Mouse (Mus musculus) ES-Bruce4 (cell line): Measurements from ENCODE around the gene Gm20503. TPM values are rescaled to one million over a fixed set of nuclear protein-coding genes. Genes with fewer than 3 reads are reported as not detected.
A peak's percentile ranks its signal among the peaks of the same experiment; 100 is the strongest.

Experiments
- H3K27ac ChIP-seq: 2 replicates; pipeline ENCODE4 v1.5.1; 2012; ENCODE audit warnings: low read length, inconsistent platforms; ENCODE audit not compliant: insufficient read depth
- H3K27me3 ChIP-seq: 2 replicates; pipeline ENCODE4 v1.6.1; 2012; ENCODE audit warnings: mild to moderate bottlenecking, low read length, inconsistent platforms; ENCODE audit not compliant: control insufficient read depth, poor library complexity, insufficient read depth, severe bottlenecking
- H3K36me3 ChIP-seq: 2 replicates; pipeline ENCODE4 v1.6.1; 2012; ENCODE audit warnings: inconsistent platforms, mild to moderate bottlenecking, low read length, moderate library complexity; ENCODE audit not compliant: control insufficient read depth, poor library complexity, insufficient read depth, severe bottlenecking
- H3K4me1 ChIP-seq: one replicate; pipeline ENCODE4 v1.8.1; 2011; ENCODE audit warnings: low read length; ENCODE audit not compliant: control insufficient read depth, insufficient read depth
- H3K4me3 ChIP-seq: 2 replicates; pipeline ENCODE4 v1.5.1; 2011; ENCODE audit warnings: low read depth, mild to moderate bottlenecking, low read length
- H3K9ac ChIP-seq: 2 replicates; pipeline ENCODE4 v1.6.1; 2012; ENCODE audit warnings: low read depth, mild to moderate bottlenecking, inconsistent platforms; ENCODE audit not compliant: poor library complexity, severe bottlenecking
- H3K9me3 ChIP-seq: replicated peaks from 2 replicates; pipeline ENCODE4 v1.6.1; 2012; ENCODE audit warnings: mild to moderate bottlenecking, low read length, inconsistent platforms; ENCODE audit not compliant: control insufficient read depth, poor library complexity, insufficient read depth, severe bottlenecking
- CTCF ChIP-seq: IDR thresholded peaks from one replicate; pipeline ENCODE4 v1.8.1; 2011; ENCODE audit warnings: low read depth, low read length
- EP300 ChIP-seq: IDR thresholded peaks from 2 replicates; pipeline ENCODE4 v1.6.1; 2011; ENCODE audit warnings: low read depth, low read length; ENCODE audit not compliant: insufficient read depth
- POLR2A ChIP-seq: IDR thresholded peaks from one replicate; pipeline ENCODE4 v1.8.1; 2011; ENCODE audit warnings: low read length; ENCODE audit not compliant: insufficient read depth
- polyA plus RNA-seq: library from polyadenylated mRNA; stranded (reverse); fragments of >200 nt; gene quantifications from 2 replicates; pipeline ENCODE4 v1.2.4, GENCODE M21; 2011; ENCODE audit warnings: low read depth; ENCODE audit not compliant: missing spikeins, insufficient read depth, insufficient read length

Gm20503 gene
- polyA plus RNA-seq, 1 experiment = not detected

GRCm38 (mm10) chr4:58999686-59000085 lies 3.3 kb upstream of the Gm20503 start:
- Histone ChIP-seq H3K4me1 (peaks cover 3% of the 10 kb centered on the region), H3K4me3 (no peak overlapping the region), H3K27me3 (no peaks in the 10 kb centered on the region), H3K27ac (no peak overlapping the region), H3K9me3 (no peaks in the 10 kb centered on the region), H3K36me3 (no peaks in the 10 kb centered on the region), H3K9ac (no peak overlapping the region)
- no peak for TF ChIP-seq POLR2A
- TF ChIP-seq CTCF = peak; percentile 73

DNA sequence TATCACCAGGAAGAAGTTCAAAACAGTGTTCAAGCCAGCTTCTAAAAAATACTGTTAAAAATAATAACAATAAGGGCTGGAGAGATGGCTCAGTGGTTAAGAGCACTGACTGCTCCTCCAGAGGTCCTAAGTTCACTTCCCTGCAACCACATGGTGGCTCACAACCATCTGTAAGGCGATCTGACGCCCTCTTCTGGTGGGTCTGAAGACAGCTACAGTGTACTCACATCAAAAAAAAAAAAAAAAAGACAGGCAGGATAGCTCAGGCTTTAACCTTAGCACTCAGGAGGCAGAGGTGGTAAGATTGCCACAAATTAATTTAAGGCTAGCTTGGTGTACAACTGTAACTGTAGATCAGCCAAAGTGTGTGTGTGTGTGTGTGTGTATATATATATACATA lies 2.4 kb upstream of the Gm20503 start:
- Histone ChIP-seq H3K27me3 (no peaks in the 10 kb centered on the region), H3K9me3 (no peaks in the 10 kb centered on the region), H3K4me1 (no peaks in the 10 kb centered on the region), H3K4me3 (no peak overlapping the region), H3K27ac (no peak overlapping the region), H3K9ac (no peak overlapping the region), H3K36me3 (no peaks in the 10 kb centered on the region)
- TF ChIP-seq POLR2A (no peak), CTCF (peak; percentile 54), EP300 (no peak)

- TF ChIP-seq CTCF (no peak), EP300 (no peak), POLR2A (no peak)
- Histone ChIP-seq H3K36me3 (no peaks in the 10 kb centered on the region), H3K27me3 (no peaks in the 10 kb centered on the region), H3K9me3 (no peaks in the 10 kb centered on the region), H3K4me1 (no peaks in the 10 kb centered on the region), H3K9ac (peak overlapping the region; percentile 79), H3K4me3 (peak overlapping the region; percentile 82), H3K27ac (no peak overlapping the region)
Observed at GRCm38 (mm10) chr4:59003806-59004200, 793 bp downstream of the Gm20503 start.

GRCm38 (mm10) chr4:59006211-59006610 lies 3.2 kb downstream of the Gm20503 start:
- Histone ChIP-seq H3K4me1 (no peaks in the 10 kb centered on the region), H3K9ac (no peak overlapping the region), H3K4me3 (no peak overlapping the region), H3K27ac (no peak overlapping the region), H3K36me3 (no peaks in the 10 kb centered on the region), H3K27me3 (no peaks in the 10 kb centered on the region), H3K9me3 (no peaks in the 10 kb centered on the region)
- TF ChIP-seq CTCF (no peak), POLR2A (no peak)

- H3K27me3 ChIP-seq = no peaks in the 10 kb centered on the region
- H3K36me3 ChIP-seq = no peaks in the 10 kb centered on the region
- H3K27ac ChIP-seq = no peak overlapping the region
Observed at GRCm38 (mm10) chr4:59007016-59007415, 4.0 kb downstream of the Gm20503 start.

GRCm38 (mm10) chr4:59007974-59008373 lies 5.0 kb downstream of the Gm20503 start:
- Histone ChIP-seq H3K27ac (no peak overlapping the region), H3K36me3 (no peaks in the 10 kb centered on the region), H3K4me1 (no peaks in the 10 kb centered on the region), H3K27me3 (no peaks in the 10 kb centered on the region), H3K4me3 (no peak overlapping the region), H3K9ac (no peak overlapping the region), H3K9me3 (no peaks in the 10 kb centered on the region)
- TF ChIP-seq EP300 (no peak), POLR2A (no peak), CTCF (no peak)

More at GRCm38 (mm10) chr4:59007016-59007415, 4.0 kb downstream of the Gm20503 start:
- TF ChIP-seq CTCF (no peak), POLR2A (no peak), EP300 (no peak)
- no peak overlapping the region for H3K4me3 ChIP-seq
- no peaks in the 10 kb centered on the region for H3K9me3 ChIP-seq
- H3K9ac ChIP-seq = no peak overlapping the region
- H3K4me1 ChIP-seq = no peaks in the 10 kb centered on the region

DNA sequence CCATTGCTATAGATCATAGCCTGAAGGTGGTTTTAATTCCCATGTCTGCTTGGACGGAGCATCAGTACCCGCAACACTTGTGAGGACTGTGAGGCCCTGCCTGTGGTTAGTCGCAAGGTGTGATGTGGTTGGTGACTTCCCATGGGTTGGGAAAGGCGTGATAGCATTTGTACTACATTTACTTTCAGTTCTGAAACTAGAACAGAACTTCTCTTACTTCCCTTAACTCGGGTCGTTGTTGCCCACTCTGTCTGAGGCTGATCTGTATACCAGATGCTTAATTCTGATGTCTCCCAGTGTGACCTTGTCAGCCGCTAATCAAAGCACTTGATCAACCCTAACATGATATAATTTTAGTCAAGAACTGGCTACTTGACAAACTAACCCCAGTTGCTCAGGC lies 6.2 kb downstream of the Gm20503 start:
- no peak overlapping the region for H3K4me3 ChIP-seq
- TF ChIP-seq EP300 (no peak), CTCF (no peak), POLR2A (no peak)
- H3K9ac ChIP-seq = no peak overlapping the region
- H3K27ac ChIP-seq = no peak overlapping the region
- H3K4me1 ChIP-seq = no peaks in the 10 kb centered on the region
- H3K27me3 ChIP-seq = no peaks in the 10 kb centered on the region
- no peaks in the 10 kb centered on the region for H3K9me3 ChIP-seq
- no peaks in the 10 kb centered on the region for H3K36me3 ChIP-seq
